Mouse (Mus musculus) cortical plate, adult 2 months (tissue): ENCODE results near the gene Gm49322. TPM values are rescaled to one million over a fixed set of nuclear protein-coding genes. Genes with fewer than 3 reads are reported as not detected.
"Not testable (repeated sequence)": the region's sequence is repeated elsewhere in the genome, so short reads cannot be mapped to it uniquely, and the experiment has no call there.

ENCODE experiments used
- H3K27ac ChIP-seq: fragments of 200-500 bp; 2 replicates; pipeline ENCODE4 v1.5.1; 2012; ENCODE audit warnings: low read length, control low read depth, inconsistent platforms; ENCODE audit not compliant: insufficient read depth
- H3K4me1 ChIP-seq: fragments of 200-500 bp; 2 replicates; pipeline ENCODE4 v1.6.1; 2011; ENCODE audit warnings: low read length; ENCODE audit not compliant: control insufficient read depth, insufficient read depth
- H3K4me3 ChIP-seq: fragments of 200-500 bp; 2 replicates; pipeline ENCODE4 v1.5.1; 2011; ENCODE audit warnings: mild to moderate bottlenecking, low read length, control low read depth; ENCODE audit not compliant: insufficient read depth
- CTCF ChIP-seq: fragments of 200-500 bp; IDR thresholded peaks from 2 replicates; pipeline ENCODE4 v1.5.1; 2011; ENCODE audit warnings: mild to moderate bottlenecking, control low read depth, low read length; ENCODE audit not compliant: insufficient read depth; ENCODE audit errors: extremely low read depth
- POLR2A ChIP-seq: fragments of 200-500 bp; IDR thresholded peaks from 2 replicates; pipeline ENCODE4 v1.6.1; 2011; ENCODE audit warnings: mild to moderate bottlenecking, low read length, control low read depth; ENCODE audit not compliant: insufficient read depth; ENCODE audit errors: extremely low read depth
- polyA plus RNA-seq: library from polyadenylated mRNA; depleted of rRNA; stranded (reverse); fragments of >200 nt; gene quantifications from 2 replicates; pipeline ENCODE4 v1.2.3, GENCODE M21; 2012

Gm49322 gene
- polyA plus RNA-seq, 1 experiment = 2.8 TPM

DNA sequence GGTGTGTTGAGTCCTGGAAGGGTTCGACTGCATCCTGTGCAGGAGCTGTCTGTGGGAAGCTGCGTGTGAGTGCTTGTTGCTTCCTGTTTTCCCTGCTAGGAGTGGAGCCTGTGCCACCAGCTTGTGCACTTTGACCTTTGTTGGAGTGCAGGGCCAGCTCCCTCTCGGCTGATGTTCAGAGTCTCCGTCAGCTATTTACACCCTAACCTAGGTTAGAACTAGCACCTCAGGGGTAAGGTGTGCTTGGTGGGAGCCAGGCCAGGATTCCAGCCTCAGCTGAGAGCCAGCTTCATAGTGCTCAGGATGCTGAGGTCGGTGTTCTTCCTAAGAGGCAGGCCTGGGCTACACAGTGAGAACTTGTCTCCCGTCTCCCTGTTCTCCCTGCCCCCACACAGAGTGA, 29.5 kb downstream of the Gm49322 start:
- Histone ChIP-seq H3K27ac (no peak overlapping the region), H3K4me1 (peaks cover under 1% of the 10 kb centered on the region; the same call in 1 of the 2 replicates), H3K4me3 (no peak overlapping the region)
- no peak for TF ChIP-seq CTCF
- no peak for TF ChIP-seq POLR2A

GRCm38 (mm10) chr10:80646936-80647335, 41.1 kb downstream of the Gm49322 start:
- H3K27ac ChIP-seq = no peak overlapping the region
- TF ChIP-seq CTCF (no peak), POLR2A (no peak)
- no peaks in the 10 kb centered on the region; the same call in 1 of the 2 replicates for H3K4me1 ChIP-seq
- no peak overlapping the region for H3K4me3 ChIP-seq

DNA sequence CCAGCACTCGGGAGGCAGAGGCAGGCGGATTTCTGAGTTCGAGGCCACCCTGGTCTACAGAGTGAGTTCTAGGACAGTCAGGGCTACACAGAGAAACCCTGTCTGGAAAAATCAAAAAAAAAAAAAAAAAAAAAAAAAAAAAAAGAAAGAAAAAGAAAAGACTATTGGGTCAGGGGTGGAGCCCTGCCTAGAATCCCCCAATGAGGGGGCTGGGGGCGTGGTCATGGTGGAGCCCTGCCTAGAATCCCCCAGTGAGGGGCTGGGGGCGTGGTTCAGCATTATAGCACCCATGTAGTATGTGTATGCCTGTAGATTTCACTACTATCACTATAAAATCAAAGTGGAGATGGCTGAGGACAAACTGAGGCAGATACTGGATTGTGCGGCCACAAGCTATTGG, 44.1 kb downstream of the Gm49322 start:
- H3K4me3 ChIP-seq, H3K4me1 ChIP-seq, H3K27ac ChIP-seq: not testable (repeated sequence)

- Histone ChIP-seq H3K4me3 (no peak overlapping the region), H3K27ac (no peak overlapping the region), H3K4me1 (peaks cover 6% of the 10 kb centered on the region; the same call in 1 of the 2 replicates)
- TF ChIP-seq CTCF (no peak), POLR2A (no peak)
Observed at GRCm38 (mm10) chr10:80650392-80650791, 44.6 kb downstream of the Gm49322 start.

DNA sequence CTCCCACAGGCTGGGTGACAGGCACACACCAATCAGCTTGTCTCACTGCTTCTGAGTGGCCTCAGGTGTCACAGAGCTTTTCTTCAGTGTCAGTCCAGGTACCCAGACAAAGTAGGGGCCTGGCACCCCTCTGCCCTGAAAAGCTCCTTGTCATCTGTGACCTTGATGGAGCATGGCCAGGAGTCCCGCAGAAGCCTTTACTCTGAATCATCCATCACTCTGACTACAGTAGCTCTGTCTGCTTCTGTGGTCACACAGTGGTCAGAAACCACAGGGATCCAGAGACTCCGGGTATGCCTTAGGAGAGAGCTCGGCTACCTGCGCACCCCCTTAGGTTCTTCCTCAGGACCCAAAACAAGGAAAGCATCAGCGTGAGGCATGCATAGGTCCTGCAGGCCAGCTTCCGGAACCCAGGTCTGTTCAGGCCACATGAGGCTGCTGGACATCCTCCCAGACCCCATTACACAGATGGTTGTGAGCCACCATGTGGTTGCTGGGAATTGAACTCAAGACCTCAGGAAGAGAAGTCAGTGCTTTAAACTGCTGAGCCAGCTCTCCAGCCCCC, 47.4 kb downstream of the Gm49322 start:
- Histone ChIP-seq H3K4me3 (no peak overlapping the region), H3K4me1 (peaks cover 9% of the 10 kb centered on the region; the same call in 1 of the 2 replicates), H3K27ac (no peak overlapping the region)
- TF ChIP-seq CTCF (no peak), POLR2A (no peak)

- TF ChIP-seq POLR2A (no peak), CTCF (no peak)
- peak overlapping the region; percentile 69; the same call in 1 of the 2 replicates for H3K4me3 ChIP-seq
- H3K4me1 ChIP-seq = peaks cover 9% of the 10 kb centered on the region; the same call in 1 of the 2 replicates
- no peak overlapping the region for H3K27ac ChIP-seq
Observed at GRCm38 (mm10) chr10:80654866-80655265, 49.0 kb downstream of the Gm49322 start.

DNA sequence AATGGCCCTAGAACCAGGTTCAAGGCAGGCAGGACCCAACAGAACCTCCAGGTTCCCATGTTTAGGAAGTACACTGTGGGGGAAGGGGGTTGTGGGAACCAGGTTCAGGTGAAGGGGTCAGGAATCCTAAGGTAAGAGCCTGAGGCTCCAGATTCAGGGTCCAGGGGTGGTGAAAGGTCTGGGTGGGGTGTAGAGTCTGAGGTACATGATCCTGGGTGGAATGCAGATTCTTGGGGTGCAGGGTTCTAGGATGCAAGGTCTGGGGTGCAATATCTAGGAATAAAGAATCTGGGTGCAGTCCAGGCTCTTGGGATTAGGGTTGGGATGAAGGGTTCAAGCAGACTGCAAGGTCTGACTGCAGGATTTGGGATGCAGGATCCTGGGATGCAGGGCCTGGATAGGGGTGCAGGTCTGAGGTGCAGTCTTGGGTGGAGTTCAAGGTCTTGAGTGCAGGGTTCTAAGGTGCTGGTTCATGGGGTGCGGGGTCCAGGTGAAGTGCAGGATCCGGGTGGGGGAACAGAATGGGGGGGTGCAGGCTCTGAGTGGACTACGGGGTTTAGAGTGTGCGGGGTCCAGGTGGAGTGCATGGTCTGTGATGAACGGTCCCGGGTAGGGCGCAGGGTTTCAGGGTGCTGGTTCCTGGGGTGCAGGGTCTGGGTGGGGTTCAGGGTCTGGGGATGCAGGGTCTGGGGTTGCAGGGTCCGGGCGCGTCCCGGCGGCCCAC, 49.7 kb downstream of the Gm49322 start:
- H3K27ac ChIP-seq = peak overlapping the region; percentile 20; the same call in 1 of the 2 replicates
- H3K4me3 ChIP-seq = peak overlapping the region; percentile 69
- peaks cover 9% of the 10 kb centered on the region; the same call in 1 of the 2 replicates for H3K4me1 ChIP-seq
- TF ChIP-seq POLR2A (no peak), CTCF (no peak)

- peak; percentile 53; the same call in 1 of the 2 replicates for TF ChIP-seq POLR2A
- no peak for TF ChIP-seq CTCF
- Histone ChIP-seq H3K27ac (peak overlapping the region; percentile 41; the same call in 1 of the 2 replicates), H3K4me3 (peak overlapping the region; percentile 69), H3K4me1 (peaks cover 9% of the 10 kb centered on the region; the same call in 1 of the 2 replicates)
Observed at GRCm38 (mm10) chr10:80656130-80656862, 50.5 kb downstream of the Gm49322 start.

GRCm38 (mm10) chr10:80656863-80657623, 51.2 kb downstream of the Gm49322 start, which contains the start of gene Btbd2:
TSS of gene Btbd2 (minus strand) at chr10:80657071.
- peak within 1 kb of the TSS; percentile 69 for H3K4me3 ChIP-seq
- H3K4me1 ChIP-seq = peaks cover 9% of the 10 kb centered on the region; the same call in 1 of the 2 replicates
- H3K27ac ChIP-seq = peak within 1 kb of the TSS; percentile 41; the same call in 1 of the 2 replicates
- TF ChIP-seq CTCF (no peak), POLR2A (no peak)
